Mouse (Mus musculus) MEL (cell line): ENCODE measurements around the gene Ppp1r15b.

Experiments
- BHLHE40 ChIP-seq: IDR thresholded peaks from 2 replicates; pipeline ENCODE4 v1.6.1; 2012; ENCODE audit warnings: low read depth, mild to moderate bottlenecking, inconsistent platforms, low read length, improper control_type of control experiment, borderline replicate concordance
- CTCF ChIP-seq, 3 experiments: IDR thresholded peaks in 2 of 3; conservative IDR thresholded peaks in 1 of 3; 2 replicates each; pipeline ENCODE4 v1.5.1; 2011 to 2012; ENCODE audit warnings: low read length in 3 of 3, low read depth in 2 of 3, mild to moderate bottlenecking in 2 of 3, improper control_type of control experiment in 1 of 3, inconsistent platforms in 1 of 3, mixed read lengths in 1 of 3, moderate library complexity in 1 of 3; ENCODE audit not compliant: control insufficient read depth in 1 of 3, insufficient read depth in 1 of 3, poor library complexity in 1 of 3, severe bottlenecking in 1 of 3
- EP300 ChIP-seq, 2 experiments: IDR thresholded peaks; 2 replicates each; pipeline ENCODE4 v1.6.1; 2011; ENCODE audit warnings: improper control_type of control experiment in 2 of 2, low read length in 2 of 2, low read depth in 1 of 2, mild to moderate bottlenecking in 1 of 2
- GABPA ChIP-seq: IDR thresholded peaks from 2 replicates; pipeline ENCODE4 v1.6.1; 2012; ENCODE audit warnings: low read depth, mild to moderate bottlenecking, inconsistent platforms, low read length, improper control_type of control experiment, moderate library complexity
- GATA1 ChIP-seq: IDR thresholded peaks from 2 replicates; pipeline ENCODE4 v1.6.1; 2011; ENCODE audit warnings: low read depth, low read length, improper control_type of control experiment
- JUND ChIP-seq: IDR thresholded peaks from 2 replicates; pipeline ENCODE4 v1.6.1; 2011; ENCODE audit warnings: low read depth, mild to moderate bottlenecking, improper control_type of control experiment, low read length
- KAT2A ChIP-seq: conservative IDR thresholded peaks from 2 replicates; pipeline ENCODE4 v1.6.1; 2012; ENCODE audit warnings: low read depth, low read length, improper control_type of control experiment, inconsistent platforms
- MAFK ChIP-seq: IDR thresholded peaks from 2 replicates; pipeline ENCODE4 v1.6.1; 2011; ENCODE audit warnings: low read depth, mild to moderate bottlenecking, low read length, improper control_type of control experiment, borderline replicate concordance
- POLR2A ChIP-seq, 2 experiments: IDR thresholded peaks; 2 replicates each; pipeline ENCODE4 v1.6.1; 2011 to 2012; ENCODE audit warnings: low read length in 2 of 2, mild to moderate bottlenecking in 2 of 2, control low read depth in 1 of 2, improper control_type of control experiment in 1 of 2, low read depth in 1 of 2, moderate library complexity in 1 of 2; ENCODE audit not compliant: control insufficient read depth in 1 of 2, insufficient read depth in 1 of 2, poor library complexity in 1 of 2
- TAL1 ChIP-seq: IDR thresholded peaks from 2 replicates; pipeline ENCODE4 v1.6.1; 2012; ENCODE audit warnings: mild to moderate bottlenecking, inconsistent platforms, low read length, moderate library complexity, mixed read lengths
- USF1 ChIP-seq: IDR thresholded peaks from 2 replicates; pipeline ENCODE4 v1.6.1; 2014; ENCODE audit warnings: low read depth, mild to moderate bottlenecking, inconsistent platforms, low read length, improper control_type of control experiment, moderate library complexity
- ZC3H11A ChIP-seq: IDR thresholded peaks from 2 replicates; pipeline ENCODE4 v1.6.1; 2012; ENCODE audit warnings: low read depth, mild to moderate bottlenecking, inconsistent platforms, low read length, improper control_type of control experiment

DNA sequence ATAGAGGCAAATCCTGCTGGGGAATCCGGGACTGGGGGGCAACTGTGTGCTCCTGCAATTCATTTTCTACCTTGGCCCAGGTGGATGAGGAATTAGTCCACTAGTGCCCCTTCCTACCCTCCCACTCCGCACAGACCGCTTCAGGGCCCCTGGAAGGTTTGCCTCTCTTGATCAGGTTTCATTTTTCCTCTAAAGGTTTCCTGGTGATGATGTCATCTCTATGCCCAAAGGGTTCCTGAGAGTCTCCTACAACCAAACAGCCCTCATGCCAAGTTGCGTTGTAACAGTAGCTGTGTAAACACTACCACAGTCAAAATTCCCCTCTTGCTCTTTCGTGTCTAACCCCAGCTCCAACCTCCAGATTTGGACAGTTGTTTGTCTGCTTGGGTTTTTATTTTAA lies 16.4 kb downstream of the Ppp1r15b start:
- TF ChIP-seq CTCF (IDR thresholded peaks at IDR 0.05 in 2 of 3, conservative IDR thresholded peaks at IDR 0.05 in 1 of 3; ENCODE audit: control insufficient read depth in 1 of 3, insufficient read depth in 1 of 3, low read depth in 2 of 3, low read length in 3 of 3, poor library complexity in 1 of 3, severe bottlenecking in 1 of 3) (no peak), USF1 (no peak), BHLHE40 (no peak), GABPA (no peak), EP300 (IDR thresholded peaks at IDR 0.05; ENCODE audit: low read depth in 1 of 2, low read length in 2 of 2) (no peak), TAL1 (no peak), KAT2A (no peak), GATA1 (no peak), ZC3H11A (no peak), JUND (no peak), POLR2A (IDR thresholded peaks at IDR 0.05; ENCODE audit: control insufficient read depth in 1 of 2, insufficient read depth in 1 of 2, low read depth in 1 of 2, low read length in 2 of 2, poor library complexity in 1 of 2) (no peak), MAFK (no peak)
